Mouse (Mus musculus) stomach, postnatal 0 days (tissue): ENCODE results near the gene Brdt. TPM values are rescaled to one million over a fixed set of nuclear protein-coding genes. Genes with fewer than 3 reads are reported as not detected.

Experiments used
- ATAC-seq: fragments of 200-750 bp; cut with Nextera tagmentation; 2 replicates; pipeline ENCODE4 v1.8.0; 2017; ENCODE audit not compliant: low FRiP score, low TSS enrichment
- DNase-seq: peaks from one replicate; pipeline ENCODE4 v3.0.0-alpha.2; 2016; ENCODE audit warnings: low spot score
- H3K27ac ChIP-seq: fragments of 300-500 bp; sonication (generic); replicated peaks from 2 replicates; pipeline ENCODE4 v1.5.1; 2014; ENCODE audit warnings: mild to moderate bottlenecking, control low read depth
- H3K27me3 ChIP-seq: fragments of 300-500 bp; sonication (generic); 2 replicates; pipeline ENCODE4 v1.6.1; 2014; ENCODE audit warnings: low read length; ENCODE audit not compliant: control insufficient read depth, insufficient read depth
- H3K36me3 ChIP-seq: fragments of 300-500 bp; sonication (generic); 2 replicates; pipeline ENCODE4 v1.6.1; 2014; ENCODE audit warnings: low read length, mixed read lengths; ENCODE audit not compliant: control insufficient read depth, insufficient read depth
- H3K4me1 ChIP-seq: fragments of 300-500 bp; sonication (generic); replicated peaks from 2 replicates; pipeline ENCODE4 v1.6.1; 2014; ENCODE audit warnings: antibody characterized with exemption; ENCODE audit not compliant: control insufficient read depth, insufficient read depth
- H3K4me2 ChIP-seq: fragments of 300-500 bp; sonication (generic); replicated peaks from 2 replicates; pipeline ENCODE4 v1.6.1; 2014; ENCODE audit warnings: low read depth, mild to moderate bottlenecking, control low read depth, moderate library complexity
- H3K4me3 ChIP-seq: fragments of 300-500 bp; sonication (generic); 2 replicates; pipeline ENCODE4 v1.5.1; 2014; ENCODE audit warnings: low read depth, low read length, control low read depth
- H3K9ac ChIP-seq: fragments of 300-500 bp; sonication (generic); 2 replicates; pipeline ENCODE4 v1.6.1; 2014; ENCODE audit warnings: mild to moderate bottlenecking, low read length, control low read depth, mixed read lengths
- H3K9me3 ChIP-seq: fragments of 300-500 bp; sonication (generic); 2 replicates; pipeline ENCODE4 v1.6.1; 2016; ENCODE audit warnings: low read length; ENCODE audit not compliant: control insufficient read depth
- CTCF ChIP-seq: IDR thresholded peaks from 2 replicates; pipeline ENCODE4 v1.5.1; 2016; ENCODE audit warnings: antibody characterized with exemption, low read depth, mild to moderate bottlenecking, moderate library complexity
- EP300 ChIP-seq: optimal IDR thresholded peaks from 2 replicates; pipeline ENCODE3; 2016; ENCODE audit warnings: antibody characterized with exemption
- WGBS: fragments of 180-500 bp; shearing (Covaris S2); extraction: QIAGEN DNeasy Blood & Tissue Kit; methylation state at CpG from one replicate; pipeline ENCODE4 v1.1.7; 2014; 5-methylcytosine and 5-hydroxymethylcytosine counted together
- polyA plus RNA-seq: library from polyadenylated mRNA; unstranded; fragments of >200 nt; fragmentation: Nextera tagmentation; extraction: Ambion mirVana; gene quantifications from 2 replicates; pipeline ENCODE4 v1.2.1, GENCODE M21; 2015

Brdt gene
- polyA plus RNA-seq, 1 experiment from 2014 or later: 1.1 TPM

DNA sequence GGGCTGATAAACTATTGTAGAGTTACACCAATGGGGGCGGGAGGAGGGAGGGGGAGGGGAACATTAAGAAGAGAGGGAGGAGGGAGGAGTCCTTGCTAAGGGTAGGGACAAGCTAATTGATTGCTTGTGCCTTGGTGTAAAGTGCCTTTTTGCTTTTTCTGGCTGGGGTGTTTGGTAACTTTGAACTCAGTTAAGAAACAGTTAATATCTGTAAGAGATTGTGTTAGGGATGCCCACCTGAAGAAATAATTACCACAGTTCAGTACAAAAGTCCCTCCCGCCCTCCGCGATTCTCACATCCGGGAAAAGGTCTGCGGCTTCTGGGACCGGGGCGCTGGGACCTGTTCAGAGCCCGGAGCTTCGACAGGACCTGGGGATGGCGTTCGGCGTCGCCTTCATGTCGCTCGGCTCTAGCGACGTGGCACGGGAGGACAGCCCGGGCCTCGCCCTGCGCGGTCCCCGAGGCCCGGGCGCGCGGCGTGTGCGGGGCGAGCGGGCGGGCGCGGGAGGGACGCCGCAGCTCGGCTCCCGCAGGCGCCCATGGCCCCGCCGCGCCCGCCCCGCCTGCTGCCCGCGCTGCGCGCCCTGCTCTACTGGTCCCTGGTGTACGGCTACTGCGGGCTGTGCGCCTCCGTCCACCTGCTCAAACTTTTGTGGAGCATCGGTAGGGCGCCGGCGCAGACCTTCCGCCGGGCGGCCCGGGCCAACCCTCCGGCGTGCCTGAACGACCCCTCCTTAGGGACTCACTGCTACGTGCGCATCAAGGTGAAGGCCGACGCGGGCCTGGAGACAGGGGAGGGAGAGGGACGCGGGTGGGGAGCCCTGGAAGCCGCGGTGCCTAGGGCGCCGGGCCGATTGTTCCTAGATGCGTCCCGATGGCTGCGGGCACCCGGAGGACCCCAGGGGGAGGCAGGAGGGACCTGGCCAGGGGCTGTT, 72.3 kb downstream of the Brdt start:
- Histone ChIP-seq H3K9ac (peak overlapping the region; percentile 70), H3K27ac (peak overlapping the region; percentile 56; the same call in 1 of the 2 replicates), H3K9me3 (no peaks in the 10 kb centered on the region), H3K4me2 (peak overlapping the region; percentile 76), H3K4me1 (no peaks in the 10 kb centered on the region), H3K4me3 (peak overlapping the region; percentile 48), H3K27me3 (no peaks in the 10 kb centered on the region; the same call in 1 of the 2 replicates), H3K36me3 (no peaks in the 10 kb centered on the region)
- under 1% methylated on average over 65 of the region's 80 CpGs for WGBS
- DNase-seq: peak; percentile 54
- peak; percentile 72 for ATAC-seq
- TF ChIP-seq CTCF (no peak), EP300 (no peak)

DNA sequence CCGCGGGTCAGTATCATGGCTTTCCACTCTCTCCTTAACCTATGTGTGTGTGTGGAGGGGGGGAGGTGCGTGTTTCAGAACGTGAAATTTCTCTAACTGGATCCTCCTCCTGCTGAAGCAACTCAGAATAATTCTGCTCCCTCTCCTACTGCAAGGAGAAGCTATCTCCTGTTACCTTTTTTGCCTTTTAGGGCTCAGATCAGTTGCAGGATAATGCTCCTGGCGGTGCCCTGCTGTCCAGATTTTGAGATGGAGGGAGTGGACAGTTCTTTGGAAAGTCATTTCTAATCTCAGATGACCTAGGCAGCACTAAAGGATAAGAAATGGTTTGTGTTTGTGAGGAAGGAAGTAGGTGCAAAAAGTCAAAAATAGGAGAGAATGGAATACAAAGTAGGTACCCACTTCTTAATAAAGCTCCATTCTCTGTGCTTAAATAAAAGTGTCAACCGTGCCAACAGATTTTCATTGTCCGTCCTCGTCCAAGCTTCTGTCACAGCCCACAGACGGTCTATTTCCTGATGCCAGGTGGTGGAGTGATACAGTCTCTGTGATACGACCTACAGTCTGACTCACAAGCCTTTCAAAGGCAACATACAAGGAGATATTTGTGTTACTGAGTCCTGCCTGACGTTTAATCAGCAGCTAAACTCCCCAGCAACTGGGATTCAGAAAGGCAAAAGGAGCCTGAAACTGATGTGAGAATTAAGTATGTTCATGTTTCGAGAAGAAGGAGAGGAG, 73.2 kb downstream of the Brdt start:
- peak overlapping the region; percentile 70 for H3K9ac ChIP-seq
- H3K36me3 ChIP-seq: no peaks in the 10 kb centered on the region
- no peaks in the 10 kb centered on the region; the same call in 1 of the 2 replicates for H3K27me3 ChIP-seq
- H3K4me2 ChIP-seq: peak overlapping the region; percentile 76
- no peak for TF ChIP-seq CTCF
- TF ChIP-seq EP300: no peak
- no peaks in the 10 kb centered on the region for H3K9me3 ChIP-seq
- H3K4me1 ChIP-seq: no peaks in the 10 kb centered on the region
- no peak for DNase-seq
- H3K27ac ChIP-seq: peak overlapping the region; percentile 56; the same call in 1 of the 2 replicates
- ATAC-seq: peak; percentile 64; the same call in 1 of the 2 replicates
- 26% methylated on average over 12 of the region's 12 CpGs for WGBS
- H3K4me3 ChIP-seq: peak overlapping the region; percentile 48

DNA sequence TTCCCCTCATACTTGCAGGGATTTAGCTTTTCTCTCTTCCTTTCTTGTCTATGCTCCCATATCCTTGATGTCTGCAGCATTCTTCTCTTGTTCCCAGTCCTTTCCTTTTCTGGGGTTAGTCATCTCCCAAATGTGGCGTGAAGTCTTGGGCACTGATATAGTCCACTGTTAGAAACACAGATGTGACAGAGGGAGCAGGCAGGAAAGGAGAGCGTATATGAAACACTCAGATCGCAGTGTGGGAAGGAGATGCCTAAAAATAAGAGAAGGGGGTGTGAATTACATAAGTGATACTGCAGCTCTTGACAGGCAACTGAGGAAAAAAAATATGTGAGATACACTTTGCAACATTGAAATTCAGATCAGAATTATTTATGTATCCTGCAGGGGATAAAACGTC, 74.4 kb downstream of the Brdt start:
- no peak overlapping the region for H3K4me3 ChIP-seq
- DNase-seq (no peak), ATAC-seq (no peak)
- H3K36me3 ChIP-seq: no peaks in the 10 kb centered on the region
- H3K4me1 ChIP-seq: no peaks in the 10 kb centered on the region; the same call in 1 of the 2 replicates
- H3K27me3 ChIP-seq: no peaks in the 10 kb centered on the region; the same call in 1 of the 2 replicates
- no peak overlapping the region for H3K27ac ChIP-seq
- no peak overlapping the region for H3K9ac ChIP-seq
- 82% methylated on average over 4 of the region's 4 CpGs for WGBS
- no peak for TF ChIP-seq CTCF
- TF ChIP-seq EP300: no peak
- no peak overlapping the region for H3K4me2 ChIP-seq
- H3K9me3 ChIP-seq: no peaks in the 10 kb centered on the region

DNA sequence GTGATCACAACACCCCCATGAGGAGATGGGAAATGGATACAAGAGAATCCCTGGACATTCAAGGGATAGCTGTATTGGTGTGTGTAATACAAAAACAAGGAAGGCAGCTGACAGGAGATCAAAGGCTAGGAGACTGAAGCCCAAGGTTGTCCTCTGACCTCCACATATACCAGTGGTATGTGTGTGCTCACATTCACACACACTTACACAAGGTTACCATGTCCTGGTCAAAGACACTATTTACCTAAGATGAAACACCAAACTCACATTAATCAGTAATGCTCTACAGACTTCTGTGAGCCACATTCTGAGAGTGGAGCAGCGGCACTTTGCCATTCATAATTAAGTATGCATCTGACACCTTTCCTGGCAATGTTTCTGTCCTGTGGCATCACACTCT, 79.3 kb downstream of the Brdt start:
- Histone ChIP-seq H3K36me3 (no peaks in the 10 kb centered on the region), H3K9me3 (no peaks in the 10 kb centered on the region), H3K4me2 (no peak overlapping the region), H3K27me3 (no peaks in the 10 kb centered on the region), H3K27ac (no peak overlapping the region), H3K4me3 (no peak overlapping the region), H3K9ac (no peak overlapping the region), H3K4me1 (no peaks in the 10 kb centered on the region; the same call in 1 of the 2 replicates)
- DNase-seq (no peak), ATAC-seq (peak; percentile 36; the same call in 1 of the 2 replicates)
- WGBS: 88% methylated on average over 1 of the region's 1 CpGs
- TF ChIP-seq EP300: no peak
- no peak for TF ChIP-seq CTCF

DNA sequence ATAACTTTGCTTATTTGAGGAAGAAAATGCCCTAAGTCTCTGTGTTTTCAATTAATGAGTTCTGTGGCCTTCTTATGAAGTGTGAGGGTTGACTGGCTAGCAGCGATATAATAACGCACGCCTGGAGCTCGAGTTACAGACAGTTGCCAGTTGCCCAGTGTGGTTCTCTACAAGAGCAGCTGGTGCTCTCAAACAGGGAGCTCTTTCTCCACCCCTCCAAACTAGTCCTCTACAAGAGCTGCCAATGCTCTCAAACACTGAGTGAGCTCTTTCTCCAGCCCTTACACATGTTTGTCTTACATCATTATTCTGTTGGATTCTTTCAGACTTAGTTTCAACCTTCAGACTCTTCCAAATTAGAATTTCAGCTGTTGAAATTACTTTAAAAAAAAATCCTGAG, 80.4 kb downstream of the Brdt start:
- Histone ChIP-seq H3K36me3 (no peaks in the 10 kb centered on the region), H3K27ac (no peak overlapping the region), H3K9ac (no peak overlapping the region), H3K4me3 (no peak overlapping the region), H3K9me3 (no peaks in the 10 kb centered on the region), H3K27me3 (no peaks in the 10 kb centered on the region), H3K4me2 (no peak overlapping the region), H3K4me1 (no peaks in the 10 kb centered on the region; the same call in 1 of the 2 replicates)
- no peak for TF ChIP-seq EP300
- TF ChIP-seq CTCF: no peak
- ATAC-seq (no peak), DNase-seq (no peak)
- WGBS: 38% methylated on average over 4 of the region's 4 CpGs
